Mouse (Mus musculus) kidney, embryonic 14.5 days (tissue): ENCODE results near the gene Efna5. TPM values are rescaled to one million over a fixed set of nuclear protein-coding genes. Genes with fewer than 3 reads are reported as not detected.

Source experiments
- ATAC-seq: fragments of 200-750 bp; cut with Nextera tagmentation; 2 replicates; pipeline ENCODE4 v1.8.0; 2017; ENCODE audit warnings: moderate number of reproducible peaks, mild to moderate bottlenecking, moderate TSS enrichment, moderate library complexity; ENCODE audit not compliant: low FRiP score, low TSS enrichment
- H3K27ac ChIP-seq: fragments of 300-500 bp; sonication (generic); 2 replicates; pipeline ENCODE4 v1.5.1; 2014; ENCODE audit warnings: low read depth, mild to moderate bottlenecking, low read length, moderate library complexity, mixed read lengths
- H3K27me3 ChIP-seq: fragments of 300-500 bp; sonication (generic); 2 replicates; pipeline ENCODE4 v1.6.1; 2014; ENCODE audit warnings: mild to moderate bottlenecking, low read length; ENCODE audit not compliant: control insufficient read depth, insufficient read depth
- H3K36me3 ChIP-seq: fragments of 300-500 bp; sonication (generic); 2 replicates; pipeline ENCODE4 v1.6.1; 2014; ENCODE audit warnings: low read length, mixed read lengths; ENCODE audit not compliant: control insufficient read depth, insufficient read depth
- H3K4me1 ChIP-seq: fragments of 300-500 bp; sonication (generic); 2 replicates; pipeline ENCODE4 v1.6.1; 2014; ENCODE audit warnings: low read length, mixed read lengths; ENCODE audit not compliant: control insufficient read depth, insufficient read depth
- H3K4me2 ChIP-seq: fragments of 300-500 bp; sonication (generic); replicated peaks from 2 replicates; pipeline ENCODE4 v1.6.1; 2014; ENCODE audit warnings: low read depth, mild to moderate bottlenecking, low read length
- H3K4me3 ChIP-seq: fragments of 300-500 bp; sonication (generic); 2 replicates; pipeline ENCODE4 v1.5.1; 2014; ENCODE audit warnings: mild to moderate bottlenecking, low read length
- H3K9ac ChIP-seq: fragments of 300-500 bp; sonication (generic); 2 replicates; pipeline ENCODE4 v1.6.1; 2014; ENCODE audit warnings: low read depth, mild to moderate bottlenecking, low read length, moderate library complexity
- H3K9me3 ChIP-seq: fragments of 300-500 bp; sonication (generic); 2 replicates; pipeline ENCODE4 v1.6.1; 2016; ENCODE audit warnings: low read length; ENCODE audit not compliant: control insufficient read depth
- WGBS: fragments of 180-500 bp; shearing (Covaris S2); extraction: QIAGEN DNeasy Blood & Tissue Kit; methylation state at CpG from one replicate; pipeline ENCODE4 v1.1.7; 2014; 5-methylcytosine and 5-hydroxymethylcytosine counted together
- polyA plus RNA-seq: library from polyadenylated mRNA; unstranded; fragments of >200 nt; fragmentation: Nextera tagmentation; extraction: Ambion mirVana; gene quantifications from 2 replicates; pipeline ENCODE4 v1.2.1, GENCODE M21; 2014

Efna5 gene
- polyA plus RNA-seq, 1 experiment from 2014 or later: 36.4 TPM

- Histone ChIP-seq H3K4me1 (peaks cover 13% of the 10 kb centered on the region), H3K27ac (no peak overlapping the region), H3K4me2 (no peak overlapping the region), H3K9me3 (no peaks in the 10 kb centered on the region), H3K9ac (no peak overlapping the region), H3K27me3 (no peaks in the 10 kb centered on the region), H3K4me3 (no peak overlapping the region), H3K36me3 (no peaks in the 10 kb centered on the region)
- ATAC-seq: no peak
- 59% methylated on average over 10 of the region's 10 CpGs for WGBS
Measured at GRCm38 (mm10) chr17:62816879-62817278, 64.2 kb downstream of the Efna5 start.

DNA sequence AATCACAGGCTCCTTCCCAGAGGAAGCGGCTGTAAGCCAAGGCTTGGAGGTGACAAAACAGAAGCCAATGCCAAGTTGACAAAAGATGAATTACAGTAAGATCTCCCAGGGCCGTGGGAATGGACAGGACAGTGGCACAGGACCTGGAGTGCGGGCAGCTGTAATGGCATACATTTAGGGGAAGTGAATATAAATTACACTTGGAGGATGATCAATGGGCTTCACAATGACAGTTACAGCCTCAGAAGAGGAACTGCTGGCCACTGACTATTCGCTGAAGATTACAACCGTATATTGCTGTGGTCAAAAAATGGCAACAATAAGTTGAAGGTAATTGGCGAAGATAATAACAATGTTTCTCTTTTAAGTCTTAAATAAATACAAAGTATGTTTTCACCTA is 67.7 kb downstream of the Efna5 start:
- Histone ChIP-seq H3K36me3 (no peaks in the 10 kb centered on the region), H3K4me3 (no peak overlapping the region), H3K9ac (no peak overlapping the region), H3K4me2 (no peak overlapping the region), H3K4me1 (peaks cover 4% of the 10 kb centered on the region), H3K27ac (no peak overlapping the region), H3K27me3 (no peaks in the 10 kb centered on the region), H3K9me3 (no peaks in the 10 kb centered on the region)
- 78% methylated on average over 6 of the region's 6 CpGs for WGBS
- ATAC-seq: no peak

DNA sequence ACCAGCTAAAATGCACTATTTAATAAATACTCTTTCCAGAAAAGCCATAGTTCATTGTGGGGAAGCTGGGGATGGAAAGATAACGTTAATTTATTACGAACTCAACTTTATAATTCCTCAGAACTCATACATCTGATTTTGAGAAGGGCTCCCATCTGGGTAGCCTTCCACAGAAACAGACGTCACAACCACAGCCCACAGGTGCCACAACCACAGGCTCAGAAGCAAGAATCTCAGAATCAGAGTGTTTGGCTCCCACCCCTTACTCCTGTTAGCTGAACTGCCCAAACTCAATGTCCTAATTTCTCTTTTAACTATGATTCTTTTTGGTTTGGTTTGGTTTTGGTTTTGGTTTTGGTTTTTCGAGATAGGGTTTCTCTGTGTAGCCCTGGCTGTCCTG is 73.2 kb downstream of the Efna5 start:
- 93% methylated on average over 4 of the region's 4 CpGs for WGBS
- ATAC-seq: no peak
- H3K27me3 ChIP-seq: no peaks in the 10 kb centered on the region
- H3K36me3 ChIP-seq: no peaks in the 10 kb centered on the region
- H3K4me3 ChIP-seq: no peak overlapping the region
- no peak overlapping the region for H3K9ac ChIP-seq
- H3K4me1 ChIP-seq: no peaks in the 10 kb centered on the region
- no peaks in the 10 kb centered on the region for H3K9me3 ChIP-seq
- H3K4me2 ChIP-seq: no peak overlapping the region
- no peak overlapping the region for H3K27ac ChIP-seq

DNA sequence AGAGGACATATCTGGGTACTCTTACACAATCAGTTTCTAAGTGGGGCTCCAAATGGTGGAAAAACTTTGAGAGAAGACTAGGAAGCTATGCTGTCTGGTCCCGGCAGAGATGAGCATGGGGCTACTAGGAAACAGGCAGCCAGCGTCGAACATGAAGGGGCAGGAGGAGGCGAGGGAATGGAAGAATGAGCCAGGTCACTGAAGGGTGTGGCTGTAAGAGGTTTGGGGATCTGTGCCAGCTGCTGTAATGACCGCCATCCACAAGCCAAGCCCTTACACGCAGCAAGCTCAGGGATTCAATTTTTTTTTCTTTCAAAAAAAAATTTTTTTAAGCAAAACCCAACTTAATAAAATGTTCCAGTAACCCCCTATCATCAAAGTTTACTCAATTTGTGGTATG is 74.5 kb downstream of the Efna5 start:
- no peak overlapping the region for H3K27ac ChIP-seq
- H3K9ac ChIP-seq: no peak overlapping the region
- no peaks in the 10 kb centered on the region for H3K4me1 ChIP-seq
- H3K4me2 ChIP-seq: no peak overlapping the region
- no peaks in the 10 kb centered on the region for H3K27me3 ChIP-seq
- H3K9me3 ChIP-seq: no peaks in the 10 kb centered on the region
- no peaks in the 10 kb centered on the region for H3K36me3 ChIP-seq
- H3K4me3 ChIP-seq: no peak overlapping the region
- ATAC-seq: no peak
- 77% methylated on average over 6 of the region's 6 CpGs for WGBS

DNA sequence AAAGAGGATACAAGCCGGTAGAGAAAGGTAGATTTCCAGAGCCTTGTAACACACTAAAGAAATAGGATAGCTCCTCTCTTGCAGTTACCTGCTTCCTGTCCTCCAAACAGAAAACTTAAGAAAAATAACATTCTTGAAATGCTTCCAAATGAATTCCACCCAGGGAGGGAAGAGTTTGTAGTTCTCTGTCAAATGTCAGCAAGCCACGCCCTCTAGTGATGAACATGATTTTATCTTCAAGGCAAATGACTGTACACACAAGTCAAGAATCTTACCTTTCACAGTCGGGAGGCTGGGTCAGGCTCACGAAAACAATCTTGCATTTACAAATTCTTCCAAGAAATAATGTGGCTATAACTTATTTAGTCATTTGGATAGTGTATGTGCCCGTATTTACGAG is 78.4 kb downstream of the Efna5 start:
- H3K4me1 ChIP-seq: no peaks in the 10 kb centered on the region
- no peak overlapping the region for H3K9ac ChIP-seq
- 66% methylated on average over 6 of the region's 6 CpGs for WGBS
- no peaks in the 10 kb centered on the region for H3K36me3 ChIP-seq
- no peak overlapping the region for H3K27ac ChIP-seq
- no peak for ATAC-seq
- H3K4me3 ChIP-seq: no peak overlapping the region
- no peaks in the 10 kb centered on the region for H3K27me3 ChIP-seq
- H3K4me2 ChIP-seq: no peak overlapping the region
- no peaks in the 10 kb centered on the region for H3K9me3 ChIP-seq

GRCm38 (mm10) chr17:62797272-62797671 is 83.8 kb downstream of the Efna5 start:
- no peaks in the 10 kb centered on the region for H3K36me3 ChIP-seq
- H3K27me3 ChIP-seq: no peaks in the 10 kb centered on the region
- H3K27ac ChIP-seq: no peak overlapping the region
- no peaks in the 10 kb centered on the region for H3K4me1 ChIP-seq
- no peak overlapping the region for H3K4me2 ChIP-seq
- H3K9ac ChIP-seq: no peak overlapping the region
- WGBS: 93% methylated on average over 3 of the region's 3 CpGs
- H3K4me3 ChIP-seq: no peak overlapping the region
- H3K9me3 ChIP-seq: no peaks in the 10 kb centered on the region
- no peak for ATAC-seq

GRCm38 (mm10) chr17:62789291-62790290 is 91.5 kb downstream of the Efna5 start:
- H3K4me1 ChIP-seq: peaks cover 14% of the 10 kb centered on the region; the same call in 1 of the 2 replicates
- no peak overlapping the region for H3K9ac ChIP-seq
- H3K27me3 ChIP-seq: no peaks in the 10 kb centered on the region
- no peak overlapping the region for H3K27ac ChIP-seq
- no peaks in the 10 kb centered on the region for H3K9me3 ChIP-seq
- H3K4me2 ChIP-seq: no peak overlapping the region
- no peak for ATAC-seq
- WGBS: 53% methylated on average over 15 of the region's 15 CpGs
- no peak overlapping the region for H3K4me3 ChIP-seq
- H3K36me3 ChIP-seq: no peaks in the 10 kb centered on the region

DNA sequence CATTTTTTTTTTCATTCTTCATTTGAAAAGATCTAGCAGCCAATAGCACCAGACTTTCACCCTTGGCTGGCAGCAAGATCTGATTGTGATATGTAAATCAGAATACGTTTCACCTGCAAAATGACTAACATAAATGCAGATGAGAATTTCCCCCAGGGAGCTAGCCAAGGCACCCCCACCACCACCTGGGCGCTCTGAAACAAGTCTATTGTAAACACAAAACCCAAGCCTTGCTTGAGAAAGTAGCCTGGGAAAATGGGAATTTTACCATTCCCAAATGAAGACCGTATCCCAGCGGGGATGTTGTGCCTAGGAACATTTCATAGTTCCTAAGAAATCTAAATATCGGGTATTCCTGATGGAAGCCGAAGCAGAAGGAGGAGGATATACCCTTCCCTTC is 92.3 kb downstream of the Efna5 start:
- H3K4me3 ChIP-seq: no peak overlapping the region
- H3K9ac ChIP-seq: no peak overlapping the region
- no peak overlapping the region for H3K27ac ChIP-seq
- H3K36me3 ChIP-seq: no peaks in the 10 kb centered on the region
- ATAC-seq: no peak
- H3K4me1 ChIP-seq: peaks cover 20% of the 10 kb centered on the region; the same call in 1 of the 2 replicates
- no peaks in the 10 kb centered on the region for H3K27me3 ChIP-seq
- 60% methylated on average over 6 of the region's 6 CpGs for WGBS
- no peaks in the 10 kb centered on the region for H3K9me3 ChIP-seq
- H3K4me2 ChIP-seq: no peak overlapping the region

DNA sequence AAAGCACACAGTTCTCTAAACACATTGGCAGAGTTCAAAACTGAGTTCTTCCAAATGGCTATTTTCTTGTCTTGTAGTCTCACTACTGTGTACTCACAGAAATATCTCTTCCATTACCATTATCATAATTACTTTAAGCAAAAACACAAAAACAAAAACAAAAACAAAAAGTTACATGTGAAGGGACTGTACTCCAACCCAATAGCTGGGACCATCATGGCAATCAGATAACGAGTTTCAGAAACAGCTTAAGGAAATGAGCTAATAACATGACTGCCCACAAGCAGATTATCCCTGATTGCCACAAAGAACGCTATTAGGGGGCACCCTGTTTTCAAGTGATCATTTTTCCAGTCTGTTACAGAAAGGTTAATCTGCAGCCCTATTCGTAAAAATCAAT is 93.3 kb downstream of the Efna5 start:
- Histone ChIP-seq H3K9me3 (no peaks in the 10 kb centered on the region), H3K4me2 (no peak overlapping the region), H3K27ac (no peak overlapping the region), H3K9ac (no peak overlapping the region), H3K36me3 (no peaks in the 10 kb centered on the region), H3K4me1 (peaks cover 23% of the 10 kb centered on the region; the same call in 1 of the 2 replicates), H3K27me3 (no peaks in the 10 kb centered on the region), H3K4me3 (no peak overlapping the region)
- no peak for ATAC-seq
- WGBS: 32% methylated on average over 3 of the region's 3 CpGs
